Mouse (Mus musculus) forebrain, postnatal 0 days (tissue): ENCODE results near the gene Neurl4. TPM values are rescaled to one million over a fixed set of nuclear protein-coding genes. Genes with fewer than 3 reads are reported as not detected.
"Not testable (repeated sequence)": the region's sequence is repeated elsewhere in the genome, so short reads cannot be mapped to it uniquely, and the experiment has no call there.

Experiments
- ATAC-seq: fragments of 200-750 bp; cut with Nextera tagmentation; 2 replicates; pipeline ENCODE4 v1.8.0; 2017; ENCODE audit warnings: mild to moderate bottlenecking, moderate library complexity
- DNase-seq: peaks from one replicate; pipeline ENCODE4 v3.0.0-alpha.2; 2015
- H3K27ac ChIP-seq: fragments of 300-500 bp; sonication (generic); 2 replicates; pipeline ENCODE4 v1.5.1; 2014; ENCODE audit warnings: low read depth, mild to moderate bottlenecking, antibody characterized with exemption, low read length, moderate library complexity, mixed read lengths
- H3K27me3 ChIP-seq: fragments of 300-500 bp; sonication (generic); 2 replicates; pipeline ENCODE4 v1.6.1; 2014; ENCODE audit warnings: mild to moderate bottlenecking, low read length, mixed read lengths; ENCODE audit not compliant: insufficient read depth
- H3K36me3 ChIP-seq: fragments of 300-500 bp; sonication (generic); 2 replicates; pipeline ENCODE4 v1.6.1; 2014; ENCODE audit warnings: mild to moderate bottlenecking, moderate library complexity; ENCODE audit not compliant: insufficient read depth
- H3K4me1 ChIP-seq: fragments of 300-500 bp; sonication (generic); 2 replicates; pipeline ENCODE4 v1.6.1; 2014; ENCODE audit warnings: antibody characterized with exemption; ENCODE audit not compliant: insufficient read depth
- H3K4me2 ChIP-seq: fragments of 300-500 bp; sonication (generic); 2 replicates; pipeline ENCODE4 v1.6.1; 2014; ENCODE audit warnings: low read depth, mild to moderate bottlenecking, moderate library complexity
- H3K4me3 ChIP-seq: fragments of 300-500 bp; sonication (generic); 2 replicates; pipeline ENCODE4 v1.5.1; 2014; ENCODE audit warnings: low read depth, low read length, mixed read lengths
- H3K9ac ChIP-seq: fragments of 300-500 bp; sonication (generic); 2 replicates; pipeline ENCODE4 v1.6.1; 2014; ENCODE audit warnings: mild to moderate bottlenecking
- H3K9me3 ChIP-seq: fragments of 300-500 bp; sonication (generic); 2 replicates; pipeline ENCODE4 v1.6.1; 2016; ENCODE audit warnings: low read length
- CTCF ChIP-seq: sonication (generic); IDR thresholded peaks from 2 replicates; pipeline ENCODE4 v1.5.1; 2016; ENCODE audit warnings: antibody characterized with exemption, control low read depth, low read depth
- WGBS: fragments of 180-500 bp; shearing (Covaris S2); extraction: QIAGEN DNeasy Blood & Tissue Kit; methylation state at CpG from one replicate; pipeline ENCODE4 v1.1.7; 2014; 5-methylcytosine and 5-hydroxymethylcytosine counted together
- polyA plus RNA-seq: library from polyadenylated mRNA; unstranded; fragments of >200 nt; fragmentation: Nextera tagmentation; extraction: Ambion mirVana; gene quantifications from 2 replicates; pipeline ENCODE4 v1.2.1, GENCODE M21; 2015
- total RNA-seq: library from RNA; depleted of rRNA; stranded (reverse); fragments of >200 nt; gene quantifications from 2 replicates; pipeline ENCODE4 v1.2.3, GENCODE M21; 2014

Neurl4 gene
- total and polyA plus RNA-seq, 2 experiments from 2014 or later = 18.2 to 155 TPM

GRCm38 (mm10) chr11:69913554-69914371 lies 12.9 kb downstream of the Neurl4 start, which contains the start of gene Gps2:
Gene Gps2 (plus strand): TSS chr11:69913888.
- no peak for TF ChIP-seq CTCF
- ATAC-seq (peak; percentile 97), DNase-seq (peak; percentile 97)
- WGBS = 2% methylated on average over 51 of the region's 61 CpGs
- Histone ChIP-seq H3K4me2 (peak within 1 kb of the TSS; percentile 99), H3K4me3 (peak within 1 kb of the TSS; percentile 72), H3K27me3 (no peaks in the 10 kb centered on the region), H3K9ac (peak within 1 kb of the TSS; percentile 86), H3K4me1 (peaks cover 5% of the 10 kb centered on the region; the same call in 1 of the 2 replicates), H3K36me3 (peaks cover 87% of the 10 kb centered on the region), H3K27ac (peak within 1 kb of the TSS; percentile 88), H3K9me3 (no peaks in the 10 kb centered on the region)

GRCm38 (mm10) chr11:69914372-69914764 lies 13.5 kb downstream of the Neurl4 start:
- peaks cover 87% of the 10 kb centered on the region for H3K36me3 ChIP-seq
- no peaks in the 10 kb centered on the region for H3K27me3 ChIP-seq
- DNase-seq (no peak), ATAC-seq (no peak)
- H3K9ac ChIP-seq = peak overlapping the region; percentile 86
- TF ChIP-seq CTCF = no peak
- 2% methylated on average over 17 of the region's 17 CpGs for WGBS
- H3K4me3 ChIP-seq = peak overlapping the region; percentile 72
- peaks cover 7% of the 10 kb centered on the region for H3K4me1 ChIP-seq
- H3K27ac ChIP-seq = peak overlapping the region; percentile 88
- H3K9me3 ChIP-seq = no peaks in the 10 kb centered on the region
- H3K4me2 ChIP-seq = peak overlapping the region; percentile 99

DNA sequence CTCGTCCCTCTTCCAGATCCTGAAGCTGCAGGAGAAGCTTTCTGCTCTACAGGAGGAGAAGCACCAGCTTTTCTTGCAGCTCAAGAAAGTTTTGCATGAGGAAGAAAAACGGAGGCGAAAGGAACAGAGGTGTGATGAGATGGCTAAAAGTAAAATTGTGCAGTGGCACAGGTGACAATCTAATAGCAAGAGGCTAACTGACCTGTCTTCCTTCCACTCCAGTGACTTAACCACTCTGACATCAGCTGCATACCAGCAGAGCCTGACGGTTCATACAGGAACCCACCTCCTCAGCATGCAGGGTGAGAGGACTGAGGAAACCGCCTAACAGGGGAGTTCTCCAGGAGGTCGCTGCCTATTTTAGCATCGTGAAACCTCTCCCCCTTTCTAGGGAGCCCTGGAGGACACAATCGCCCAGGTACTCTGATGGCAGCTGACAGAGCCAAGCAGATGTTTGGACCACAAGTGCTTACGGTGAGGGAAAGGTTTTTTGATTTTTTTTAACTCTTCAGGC lies 14.1 kb downstream of the Neurl4 start:
- 43% methylated on average over 9 of the region's 9 CpGs for WGBS
- DNase-seq = no peak
- Histone ChIP-seq H3K9ac (no peak overlapping the region), H3K27ac (no peak overlapping the region), H3K9me3 (no peaks in the 10 kb centered on the region), H3K4me3 (no peak overlapping the region), H3K36me3 (peaks cover 81% of the 10 kb centered on the region), H3K4me2 (peak overlapping the region; percentile 99), H3K4me1 (peaks cover 12% of the 10 kb centered on the region), H3K27me3 (no peaks in the 10 kb centered on the region)
- no peak for TF ChIP-seq CTCF
- ATAC-seq = no peak

DNA sequence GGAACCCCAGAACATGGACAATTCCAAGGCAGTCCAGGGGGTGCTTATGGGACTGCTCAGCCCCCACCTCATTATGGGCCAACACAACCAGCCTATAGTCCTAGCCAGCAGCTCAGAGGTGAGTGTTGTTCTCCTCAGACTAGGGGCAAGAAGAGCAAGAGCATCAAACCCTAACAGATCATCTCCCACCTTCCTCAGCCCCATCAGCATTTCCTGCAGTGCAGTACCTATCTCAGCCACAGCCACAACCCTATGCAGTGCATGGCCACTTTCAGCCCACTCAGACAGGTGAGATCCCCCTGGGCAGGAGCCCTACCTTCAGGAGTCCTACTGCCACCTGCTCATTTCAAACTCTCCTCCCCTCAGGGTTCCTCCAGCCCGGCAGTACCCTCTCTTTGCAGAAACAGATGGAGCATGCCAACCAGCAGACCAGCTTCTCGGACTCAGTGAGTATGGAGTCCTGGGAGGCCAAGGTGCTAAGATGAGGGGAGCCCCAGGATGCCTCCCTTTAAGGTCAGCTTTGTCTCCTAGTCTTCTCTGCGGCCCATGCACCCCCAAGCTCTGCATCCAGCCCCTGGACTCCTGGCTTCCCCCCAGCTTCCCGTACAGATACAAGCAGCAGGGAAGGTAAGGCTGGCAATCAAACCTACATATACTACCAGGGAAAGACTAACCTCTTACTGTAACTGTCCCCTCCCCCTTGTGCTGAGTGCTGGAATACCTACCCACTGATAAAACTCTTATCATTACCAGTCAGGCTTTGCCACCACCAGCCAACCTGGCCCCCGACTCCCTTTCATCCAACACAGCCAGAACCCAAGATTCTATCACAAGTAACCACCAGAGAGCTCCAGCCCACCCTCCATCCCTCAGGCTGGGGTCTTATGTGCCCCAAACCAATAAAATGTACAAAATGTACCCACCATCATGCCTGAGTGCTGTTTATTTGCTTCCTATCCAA lies 15.1 kb downstream of the Neurl4 start:
- no peak for ATAC-seq
- peaks cover 71% of the 10 kb centered on the region for H3K36me3 ChIP-seq

GRCm38 (mm10) chr11:69916652-69917378 lies 15.9 kb downstream of the Neurl4 start:
- H3K36me3 ChIP-seq = peaks cover 62% of the 10 kb centered on the region
- not testable (repeated sequence) for DNase-seq

More for the DNA sequence above, 15.1 kb downstream of the Neurl4 start:
- H3K27me3 ChIP-seq = no peaks in the 10 kb centered on the region
- no peak overlapping the region for H3K27ac ChIP-seq
- TF ChIP-seq CTCF = peak; percentile 37
- H3K9ac ChIP-seq = no peak overlapping the region
- peaks cover 12% of the 10 kb centered on the region for H3K4me1 ChIP-seq
- WGBS = 72% methylated on average over 5 of the region's 5 CpGs
- DNase-seq = no peak
- H3K4me2 ChIP-seq = no peak overlapping the region
- H3K9me3 ChIP-seq = no peaks in the 10 kb centered on the region
- H3K4me3 ChIP-seq = no peak overlapping the region

GRCm38 (mm10) chr11:69917379-69917948 lies 16.6 kb downstream of the Neurl4 start:
- Histone ChIP-seq H3K9me3 (no peaks in the 10 kb centered on the region), H3K27me3 (no peaks in the 10 kb centered on the region), H3K4me3 (no peak overlapping the region), H3K4me2 (no peak overlapping the region), H3K36me3 (peaks cover 56% of the 10 kb centered on the region), H3K9ac (no peak overlapping the region), H3K4me1 (peaks cover 12% of the 10 kb centered on the region), H3K27ac (no peak overlapping the region)
- ATAC-seq = no peak
- DNase-seq = no peak
- WGBS = 89% methylated on average over 8 of the region's 8 CpGs
- TF ChIP-seq CTCF = no peak

More at GRCm38 (mm10) chr11:69916652-69917378, 15.9 kb downstream of the Neurl4 start:
- not testable (repeated sequence) for H3K27ac ChIP-seq, H3K4me3 ChIP-seq, H3K9ac ChIP-seq, H3K9me3 ChIP-seq, H3K27me3 ChIP-seq, H3K4me2 ChIP-seq, ATAC-seq
- 62% methylated on average over 7 of the region's 7 CpGs for WGBS
- peaks cover 12% of the 10 kb centered on the region for H3K4me1 ChIP-seq
